Mouse (Mus musculus): ENCODE data around the gene Gm26602.

DNA sequence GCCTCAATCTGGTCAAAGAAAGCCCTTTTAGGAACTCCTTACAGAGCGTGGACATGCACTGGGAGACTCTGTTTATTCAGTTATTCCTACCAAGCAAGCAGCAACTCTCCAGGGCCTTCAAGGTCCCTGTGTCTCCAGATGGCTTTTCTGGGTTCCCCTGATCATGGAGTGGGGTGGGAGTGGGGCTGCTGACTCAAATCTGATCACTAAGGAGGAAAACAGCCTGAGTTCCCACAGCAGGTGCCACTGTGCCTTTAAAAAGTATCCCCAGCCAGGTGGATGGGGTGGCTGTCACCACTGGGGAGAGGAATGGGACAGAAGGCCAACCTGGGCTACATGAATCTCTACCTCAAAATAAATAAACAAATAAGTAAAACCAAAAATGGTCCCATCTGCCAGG, 32.3 kb downstream of the Gm26602 start:
- TF ChIP-seq POLR2A (IDR thresholded peaks at IDR 0.05; ENCODE audit: extremely low read depth, insufficient read depth, low read length): no peak
- no peak for TF ChIP-seq CTCF (IDR thresholded peaks at IDR 0.05; ENCODE audit: extremely low read depth, insufficient read depth, low read length)

Data from cortical plate, adult 2 months (tissue).